ENCODE assay signal across 11 mouse cellular contexts in the genomic region with DNA sequence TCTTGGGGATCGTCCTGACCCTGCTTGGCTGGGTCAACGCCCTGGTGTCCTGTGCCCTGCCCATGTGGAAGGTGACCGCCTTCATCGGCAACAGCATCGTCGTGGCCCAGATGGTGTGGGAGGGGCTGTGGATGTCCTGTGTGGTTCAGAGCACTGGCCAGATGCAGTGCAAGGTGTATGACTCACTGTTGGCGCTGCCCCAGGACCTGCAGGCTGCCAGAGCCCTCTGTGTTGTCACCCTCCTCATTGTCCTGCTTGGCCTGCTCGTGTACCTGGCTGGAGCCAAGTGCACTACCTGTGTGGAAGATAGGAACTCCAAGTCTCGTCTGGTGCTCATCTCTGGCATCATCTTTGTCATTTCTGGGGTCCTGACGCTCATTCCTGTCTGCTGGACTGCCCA. TPM values are rescaled to one million over a fixed set of nuclear protein-coding genes. Genes with fewer than 3 reads are reported as not detected.
DNase-seq lines count a peak whose midpoint lies in the region; ATAC-seq lines count a peak whose summit lies in the region.
"Had no signal": no experiment of that assay in that cellular context is flagged by ENCODE, and none has a peak within 500 bp of the region (broad histone marks: within the 10 kb centered on the region; RNA-seq: fewer than 3 reads in every experiment).

No protein-coding gene starts in this region.

- H3K9ac ChIP-seq in hindbrain, embryonic 16.5 days (ENCODE audit: low read depth, low read length): no peak overlapping the region
- H3K9ac ChIP-seq in kidney, embryonic 16.5 days (replicated peaks; ENCODE audit: low read length): 0 out of 2 replicates have a peak overlapping the region, but pooled peaks have one; percentile 13
- no peak overlapping the region for H3K9ac ChIP-seq in midbrain, embryonic 13.5 days (replicated peaks)
- H3K9ac ChIP-seq in midbrain, embryonic 15.5 days: no peak overlapping the region

- 77% methylated on average over 10 of the region's 10 CpGs for WGBS in hindbrain, embryonic 10.5 days
- 73% methylated on average over 10 of the region's 10 CpGs for WGBS in hindbrain, embryonic 16.5 days
- WGBS in kidney, embryonic 16.5 days: 46% methylated on average over 10 of the region's 10 CpGs
- 81% methylated on average over 10 of the region's 10 CpGs for WGBS in midbrain, embryonic 13.5 days
- 78% methylated on average over 10 of the region's 10 CpGs for WGBS in midbrain, embryonic 15.5 days

- ATAC-seq in hindbrain, embryonic 16.5 days: no peak
- no peak for ATAC-seq in kidney, embryonic 16.5 days (ENCODE audit: low FRiP score, low TSS enrichment)
- no peak for ATAC-seq in midbrain, embryonic 13.5 days
- ATAC-seq in midbrain, embryonic 15.5 days (replicated peaks): no peak

- H3K4me3 ChIP-seq in hindbrain, embryonic 10.5 days: peak overlapping the region; percentile 39; the same call in 1 of the 2 replicates
- H3K4me3 ChIP-seq in hindbrain, embryonic 16.5 days (ENCODE audit: low read length): no peak overlapping the region
- H3K4me3 ChIP-seq in kidney, embryonic 16.5 days (ENCODE audit: low read length): peak overlapping the region; percentile 52; the same call in 1 of the 2 replicates
- H3K4me3 ChIP-seq in midbrain, embryonic 13.5 days (replicated peaks): no peak overlapping the region
- no peak overlapping the region for H3K4me3 ChIP-seq in midbrain, embryonic 15.5 days
- H3K4me3 ChIP-seq: heart, embryonic 10.5 days had no signal

- no peak for DNase-seq in hindbrain, embryonic 10.5 days (ENCODE audit: low spot score)
- DNase-seq in 3T3-L1 (ENCODE audit: low read depth, low spot score) (peak; percentile 82), NIH3T3 (ENCODE audit: low read depth) (peak; percentile 69)
- DNase-seq in retina, embryonic 14.5 days (ENCODE audit: low spot score): no peak
- DNase-seq: cerebellum, adult 9-10 months; thymus, postnatal 36 days had no signal

- H3K4me1 ChIP-seq in hindbrain, embryonic 10.5 days (replicated peaks): peaks cover 52% of the 10 kb centered on the region
- H3K4me1 ChIP-seq in hindbrain, embryonic 16.5 days (ENCODE audit: control insufficient read depth, insufficient read depth, low read depth, low read length): peaks cover 20% of the 10 kb centered on the region
- peaks cover 43% of the 10 kb centered on the region for H3K4me1 ChIP-seq in kidney, embryonic 16.5 days (ENCODE audit: insufficient read depth, low read length)
- peaks cover 31% of the 10 kb centered on the region for H3K4me1 ChIP-seq in midbrain, embryonic 13.5 days (replicated peaks)
- H3K4me1 ChIP-seq in midbrain, embryonic 15.5 days: peaks cover 23% of the 10 kb centered on the region

- H3K4me2 ChIP-seq in hindbrain, embryonic 16.5 days (ENCODE audit: low read length): no peak overlapping the region
- peak overlapping the region; percentile 56 for H3K4me2 ChIP-seq in kidney, embryonic 16.5 days (replicated peaks; ENCODE audit: low read depth, low read length)
- no peak overlapping the region for H3K4me2 ChIP-seq in midbrain, embryonic 13.5 days (replicated peaks)
- no peak overlapping the region for H3K4me2 ChIP-seq in midbrain, embryonic 15.5 days

- H3K27me3 ChIP-seq in hindbrain, embryonic 10.5 days (ENCODE audit: insufficient read depth, poor library complexity, severe bottlenecking): peaks cover 87% of the 10 kb centered on the region
- peaks cover 55% of the 10 kb centered on the region for H3K27me3 ChIP-seq in hindbrain, embryonic 16.5 days (replicated peaks; ENCODE audit: control insufficient read depth, insufficient read depth, low read length)
- peaks cover 43% of the 10 kb centered on the region for H3K27me3 ChIP-seq in kidney, embryonic 16.5 days (ENCODE audit: insufficient read depth, low read length)
- H3K27me3 ChIP-seq in midbrain, embryonic 13.5 days: peaks cover 82% of the 10 kb centered on the region
- H3K27me3 ChIP-seq in midbrain, embryonic 15.5 days (replicated peaks): peaks cover 76% of the 10 kb centered on the region

- no peaks in the 10 kb centered on the region for H3K36me3 ChIP-seq in hindbrain, embryonic 10.5 days
- no peaks in the 10 kb centered on the region for H3K36me3 ChIP-seq in hindbrain, embryonic 16.5 days (ENCODE audit: control insufficient read depth, insufficient read depth, low read length)
- H3K36me3 ChIP-seq in kidney, embryonic 16.5 days (ENCODE audit: insufficient read depth, low read length): no peaks in the 10 kb centered on the region
- H3K36me3 ChIP-seq in midbrain, embryonic 13.5 days: no peaks in the 10 kb centered on the region
- H3K36me3 ChIP-seq in midbrain, embryonic 15.5 days (replicated peaks): no peaks in the 10 kb centered on the region
- H3K36me3 ChIP-seq: heart, embryonic 10.5 days had no signal

- no peak overlapping the region for H3K27ac ChIP-seq in hindbrain, embryonic 10.5 days
- H3K27ac ChIP-seq in hindbrain, embryonic 16.5 days (ENCODE audit: low read depth, low read length): no peak overlapping the region
- peak overlapping the region; percentile 86; the same call in 1 of the 2 replicates for H3K27ac ChIP-seq in kidney, embryonic 16.5 days (ENCODE audit: low read length)
- no peak overlapping the region for H3K27ac ChIP-seq in midbrain, embryonic 13.5 days
- no peak overlapping the region for H3K27ac ChIP-seq in midbrain, embryonic 15.5 days
- H3K27ac ChIP-seq: heart, embryonic 10.5 days had no signal

- no peaks in the 10 kb centered on the region for H3K9me3 ChIP-seq in hindbrain, embryonic 10.5 days
- H3K9me3 ChIP-seq in hindbrain, embryonic 16.5 days (ENCODE audit: control insufficient read depth, low read length): no peaks in the 10 kb centered on the region
- no peaks in the 10 kb centered on the region for H3K9me3 ChIP-seq in kidney, embryonic 16.5 days (ENCODE audit: low read length)
- no peaks in the 10 kb centered on the region for H3K9me3 ChIP-seq in midbrain, embryonic 13.5 days
- no peaks in the 10 kb centered on the region for H3K9me3 ChIP-seq in midbrain, embryonic 15.5 days
- H3K9me3 ChIP-seq: heart, embryonic 10.5 days had no signal

RNA-seq across cellular contexts. Expression of a gene that starts 2.0 kb away (rescaled TPM):
- 20.8 and 54.2 TPM in 2 replicates for polyA plus RNA-seq in hindbrain, embryonic 10.5 days (2016; fragmentation: Nextera tagmentation; extraction: Ambion mirVana)
- 0.34 and 0.54 TPM in 2 replicates for polyA plus RNA-seq in hindbrain, embryonic 16.5 days (2015; fragmentation: Nextera tagmentation; extraction: Ambion mirVana)
- 242 and 253 TPM in 2 replicates for polyA plus RNA-seq in kidney, embryonic 16.5 days (2015; fragmentation: Nextera tagmentation; extraction: Ambion mirVana)
- 0.15 and 0.17 TPM in 2 replicates for polyA plus RNA-seq in midbrain, embryonic 13.5 days (2015; fragmentation: Nextera tagmentation; extraction: Ambion mirVana)
- 0.23 TPM in 1 of 2 replicates, not detected in the other for polyA plus RNA-seq in midbrain, embryonic 15.5 days (2015; fragmentation: Nextera tagmentation; extraction: Ambion mirVana)

RNA-seq across cellular contexts. Expression of a gene that starts 2.7 kb away (rescaled TPM):
- 6.3 and 13.1 TPM in 2 replicates for polyA plus RNA-seq in hindbrain, embryonic 10.5 days (2016; fragmentation: Nextera tagmentation; extraction: Ambion mirVana)
- polyA plus RNA-seq in hindbrain, embryonic 16.5 days (2015; fragmentation: Nextera tagmentation; extraction: Ambion mirVana): 1.6 and 2.0 TPM in 2 replicates
- polyA plus RNA-seq in kidney, embryonic 16.5 days (2015; fragmentation: Nextera tagmentation; extraction: Ambion mirVana): 60.0 and 63.5 TPM in 2 replicates
- 0.32 and 1.1 TPM in 2 replicates for polyA plus RNA-seq in midbrain, embryonic 13.5 days (2015; fragmentation: Nextera tagmentation; extraction: Ambion mirVana)
- 0.68 and 0.89 TPM in 2 replicates for polyA plus RNA-seq in midbrain, embryonic 15.5 days (2015; fragmentation: Nextera tagmentation; extraction: Ambion mirVana)

RNA-seq across cellular contexts. Expression of a gene that starts 3.8 kb away (rescaled TPM):
- 2.7 and 7.1 TPM in 2 replicates for polyA plus RNA-seq in hindbrain, embryonic 10.5 days (2016; fragmentation: Nextera tagmentation; extraction: Ambion mirVana)
- 5.8 and 6.1 TPM in 2 replicates for polyA plus RNA-seq in hindbrain, embryonic 16.5 days (2015; fragmentation: Nextera tagmentation; extraction: Ambion mirVana)
- polyA plus RNA-seq in kidney, embryonic 16.5 days (2015; fragmentation: Nextera tagmentation; extraction: Ambion mirVana): 28.9 and 31.2 TPM in 2 replicates
- 1.4 and 2.9 TPM in 2 replicates for polyA plus RNA-seq in midbrain, embryonic 13.5 days (2015; fragmentation: Nextera tagmentation; extraction: Ambion mirVana)
- polyA plus RNA-seq in midbrain, embryonic 15.5 days (2015; fragmentation: Nextera tagmentation; extraction: Ambion mirVana): 2.4 and 2.5 TPM in 2 replicates

RNA-seq across cellular contexts. Expression of a gene that starts 7.4 kb away (rescaled TPM):
- polyA plus RNA-seq in hindbrain, embryonic 10.5 days (2016; fragmentation: Nextera tagmentation; extraction: Ambion mirVana): 72.7 and 80.2 TPM in 2 replicates
- polyA plus RNA-seq in hindbrain, embryonic 16.5 days (2015; fragmentation: Nextera tagmentation; extraction: Ambion mirVana): 41.3 and 42.1 TPM in 2 replicates
- 59.8 and 65.5 TPM in 2 replicates for polyA plus RNA-seq in kidney, embryonic 16.5 days (2015; fragmentation: Nextera tagmentation; extraction: Ambion mirVana)
- 44.8 and 46.5 TPM in 2 replicates for polyA plus RNA-seq in midbrain, embryonic 13.5 days (2015; fragmentation: Nextera tagmentation; extraction: Ambion mirVana)
- polyA plus RNA-seq in midbrain, embryonic 15.5 days (2015; fragmentation: Nextera tagmentation; extraction: Ambion mirVana): 39.1 and 42.9 TPM in 2 replicates

RNA-seq across cellular contexts. Expression of a gene that starts 7.7 kb away (rescaled TPM):
- 34.0 and 45.4 TPM in 2 replicates for polyA plus RNA-seq in hindbrain, embryonic 10.5 days (2016; fragmentation: Nextera tagmentation; extraction: Ambion mirVana)
- polyA plus RNA-seq in hindbrain, embryonic 16.5 days (2015; fragmentation: Nextera tagmentation; extraction: Ambion mirVana): 150 and 153 TPM in 2 replicates
- 73.4 and 83.7 TPM in 2 replicates for polyA plus RNA-seq in kidney, embryonic 16.5 days (2015; fragmentation: Nextera tagmentation; extraction: Ambion mirVana)
- 84.9 and 90.9 TPM in 2 replicates for polyA plus RNA-seq in midbrain, embryonic 13.5 days (2015; fragmentation: Nextera tagmentation; extraction: Ambion mirVana)
- polyA plus RNA-seq in midbrain, embryonic 15.5 days (2015; fragmentation: Nextera tagmentation; extraction: Ambion mirVana): 120 and 121 TPM in 2 replicates

Comparison
In these comparisons a context has a peak if more than half of its experiments do, and no peak if none do; other contexts are left out.
1. H3K4me3 ChIP-seq: peak in hindbrain, embryonic 10.5 days (single experiment) and kidney, embryonic 16.5 days (single experiment); none in hindbrain, embryonic 16.5 days (single experiment), midbrain, embryonic 13.5 days (single experiment) and midbrain, embryonic 15.5 days (single experiment).
2. RNA of a gene that starts 2.0 kb away (polyA plus RNA-seq): 242 to 253 TPM in kidney, embryonic 16.5 days and 20.8 to 54.2 TPM in hindbrain, embryonic 10.5 days; 0.34 to 0.54 TPM in hindbrain, embryonic 16.5 days, 0.23 TPM in midbrain, embryonic 15.5 days and 0.15 to 0.17 TPM in midbrain, embryonic 13.5 days; every median in the first group is over 10 times any median in the second.
3. DNase-seq: peak in 3T3-L1 (single experiment) and NIH3T3 (single experiment); none in hindbrain, embryonic 10.5 days (single experiment) and retina, embryonic 14.5 days (single experiment).